Mouse (Mus musculus) kidney, embryonic 14.5 days (tissue): ENCODE measurements around the gene 2010300C02Rik. TPM values are rescaled to one million over a fixed set of nuclear protein-coding genes. Genes with fewer than 3 reads are reported as not detected.
"Not testable (repeated sequence)": the region's sequence is repeated elsewhere in the genome, so short reads cannot be mapped to it uniquely, and the experiment has no call there.

Experiments
- ATAC-seq: fragments of 200-750 bp; cut with Nextera tagmentation; 2 replicates; pipeline ENCODE4 v1.8.0; 2017; ENCODE audit warnings: moderate number of reproducible peaks, mild to moderate bottlenecking, moderate TSS enrichment, moderate library complexity; ENCODE audit not compliant: low FRiP score, low TSS enrichment
- H3K27ac ChIP-seq: fragments of 300-500 bp; sonication (generic); 2 replicates; pipeline ENCODE4 v1.5.1; 2014; ENCODE audit warnings: low read depth, mild to moderate bottlenecking, low read length, moderate library complexity, mixed read lengths
- H3K27me3 ChIP-seq: fragments of 300-500 bp; sonication (generic); 2 replicates; pipeline ENCODE4 v1.6.1; 2014; ENCODE audit warnings: mild to moderate bottlenecking, low read length; ENCODE audit not compliant: control insufficient read depth, insufficient read depth
- H3K36me3 ChIP-seq: fragments of 300-500 bp; sonication (generic); 2 replicates; pipeline ENCODE4 v1.6.1; 2014; ENCODE audit warnings: low read length, mixed read lengths; ENCODE audit not compliant: control insufficient read depth, insufficient read depth
- H3K4me1 ChIP-seq: fragments of 300-500 bp; sonication (generic); 2 replicates; pipeline ENCODE4 v1.6.1; 2014; ENCODE audit warnings: low read length, mixed read lengths; ENCODE audit not compliant: control insufficient read depth, insufficient read depth
- H3K4me2 ChIP-seq: fragments of 300-500 bp; sonication (generic); replicated peaks from 2 replicates; pipeline ENCODE4 v1.6.1; 2014; ENCODE audit warnings: low read depth, mild to moderate bottlenecking, low read length
- H3K4me3 ChIP-seq: fragments of 300-500 bp; sonication (generic); 2 replicates; pipeline ENCODE4 v1.5.1; 2014; ENCODE audit warnings: mild to moderate bottlenecking, low read length
- H3K9ac ChIP-seq: fragments of 300-500 bp; sonication (generic); 2 replicates; pipeline ENCODE4 v1.6.1; 2014; ENCODE audit warnings: low read depth, mild to moderate bottlenecking, low read length, moderate library complexity
- H3K9me3 ChIP-seq: fragments of 300-500 bp; sonication (generic); 2 replicates; pipeline ENCODE4 v1.6.1; 2016; ENCODE audit warnings: low read length; ENCODE audit not compliant: control insufficient read depth
- WGBS: fragments of 180-500 bp; shearing (Covaris S2); extraction: QIAGEN DNeasy Blood & Tissue Kit; methylation state at CpG from one replicate; pipeline ENCODE4 v1.1.7; 2014; 5-methylcytosine and 5-hydroxymethylcytosine counted together
- polyA plus RNA-seq: library from polyadenylated mRNA; unstranded; fragments of >200 nt; fragmentation: Nextera tagmentation; extraction: Ambion mirVana; gene quantifications from 2 replicates; pipeline ENCODE4 v1.2.1, GENCODE M21; 2014

The 2010300C02Rik gene
- polyA plus RNA-seq, 1 experiment from 2014 or later, result 1.6 TPM

GRCm38 (mm10) chr1:37600640-37601175, 119.2 kb downstream of the 2010300C02Rik start:
- Histone ChIP-seq H3K4me2 (no peak overlapping the region), H3K36me3 (no peaks in the 10 kb centered on the region), H3K9me3 (no peaks in the 10 kb centered on the region), H3K4me3 (no peak overlapping the region), H3K27me3 (no peaks in the 10 kb centered on the region), H3K4me1 (no peaks in the 10 kb centered on the region), H3K27ac (no peak overlapping the region), H3K9ac (no peak overlapping the region)
- ATAC-seq, result no peak
- WGBS, result 58% methylated on average over 9 of the region's 9 CpGs

GRCm38 (mm10) chr1:37598986-37599385, 120.9 kb downstream of the 2010300C02Rik start:
- no peak overlapping the region for H3K4me3 ChIP-seq
- no peaks in the 10 kb centered on the region for H3K36me3 ChIP-seq
- H3K27ac ChIP-seq, result no peak overlapping the region
- no peak for ATAC-seq
- H3K4me1 ChIP-seq, result no peaks in the 10 kb centered on the region
- H3K27me3 ChIP-seq, result no peaks in the 10 kb centered on the region
- 68% methylated on average over 5 of the region's 5 CpGs for WGBS
- no peaks in the 10 kb centered on the region for H3K9me3 ChIP-seq
- H3K4me2 ChIP-seq, result no peak overlapping the region
- H3K9ac ChIP-seq, result peak overlapping the region; percentile 12; the same call in 1 of the 2 replicates

GRCm38 (mm10) chr1:37594812-37595211, 125.1 kb downstream of the 2010300C02Rik start:
- H3K27me3 ChIP-seq, H3K4me3 ChIP-seq, ATAC-seq, H3K4me2 ChIP-seq, H3K4me1 ChIP-seq, H3K27ac ChIP-seq, H3K36me3 ChIP-seq, H3K9me3 ChIP-seq, H3K9ac ChIP-seq: not testable (repeated sequence)
- WGBS, result 88% methylated on average over 3 of the region's 3 CpGs

GRCm38 (mm10) chr1:37585809-37586480, 133.9 kb downstream of the 2010300C02Rik start:
- WGBS, result 84% methylated on average over 13 of the region's 13 CpGs

GRCm38 (mm10) chr1:37583795-37584464, 136.0 kb downstream of the 2010300C02Rik start:
- Histone ChIP-seq H3K4me1 (no peaks in the 10 kb centered on the region), H3K9me3 (no peaks in the 10 kb centered on the region), H3K4me2 (no peak overlapping the region), H3K9ac (no peak overlapping the region), H3K4me3 (no peak overlapping the region), H3K27me3 (no peaks in the 10 kb centered on the region), H3K27ac (no peak overlapping the region), H3K36me3 (no peaks in the 10 kb centered on the region)
- 75% methylated on average over 9 of the region's 9 CpGs for WGBS
- no peak for ATAC-seq

More at GRCm38 (mm10) chr1:37585809-37586480, 133.9 kb downstream of the 2010300C02Rik start:
- no peak overlapping the region for H3K4me2 ChIP-seq
- no peak overlapping the region for H3K9ac ChIP-seq
- ATAC-seq, result no peak
- H3K27me3 ChIP-seq, result no peaks in the 10 kb centered on the region
- H3K27ac ChIP-seq, result no peak overlapping the region
- H3K36me3 ChIP-seq, result no peaks in the 10 kb centered on the region
- no peaks in the 10 kb centered on the region for H3K4me1 ChIP-seq
- H3K9me3 ChIP-seq, result no peaks in the 10 kb centered on the region
- H3K4me3 ChIP-seq, result no peak overlapping the region

GRCm38 (mm10) chr1:37583167-37583566, 136.7 kb downstream of the 2010300C02Rik start:
- Histone ChIP-seq H3K9ac (no peak overlapping the region), H3K4me1 (no peaks in the 10 kb centered on the region), H3K27me3 (no peaks in the 10 kb centered on the region), H3K4me2 (no peak overlapping the region), H3K9me3 (no peaks in the 10 kb centered on the region), H3K4me3 (no peak overlapping the region), H3K27ac (no peak overlapping the region), H3K36me3 (no peaks in the 10 kb centered on the region)
- WGBS, result 96% methylated on average over 8 of the region's 8 CpGs
- no peak for ATAC-seq

GRCm38 (mm10) chr1:37579686-37580085, 140.2 kb downstream of the 2010300C02Rik start:
- WGBS, result 94% methylated on average over 13 of the region's 13 CpGs
- no peak for ATAC-seq
- Histone ChIP-seq H3K4me3 (no peak overlapping the region), H3K27ac (no peak overlapping the region), H3K9me3 (no peaks in the 10 kb centered on the region), H3K36me3 (no peaks in the 10 kb centered on the region), H3K9ac (no peak overlapping the region), H3K27me3 (no peaks in the 10 kb centered on the region), H3K4me2 (no peak overlapping the region), H3K4me1 (no peaks in the 10 kb centered on the region)

GRCm38 (mm10) chr1:37572528-37573272, 147.2 kb downstream of the 2010300C02Rik start:
- Histone ChIP-seq H3K9ac (no peak overlapping the region), H3K27ac (no peak overlapping the region), H3K4me3 (no peak overlapping the region), H3K4me2 (no peak overlapping the region), H3K4me1 (no peaks in the 10 kb centered on the region), H3K27me3 (no peaks in the 10 kb centered on the region), H3K9me3 (no peaks in the 10 kb centered on the region), H3K36me3 (no peaks in the 10 kb centered on the region)
- 80% methylated on average over 10 of the region's 10 CpGs for WGBS
- no peak for ATAC-seq
